Mouse (Mus musculus) adrenal gland, adult 8-10 months (tissue): ENCODE measurements around the gene Snrpd2. TPM values are rescaled to one million over a fixed set of nuclear protein-coding genes. Genes with fewer than 3 reads are reported as not detected.
"Not testable (repeated sequence)": the region's sequence is repeated elsewhere in the genome, so short reads cannot be mapped to it uniquely, and the experiment has no call there.

Experiments used
- DNase-seq: peaks from one replicate; pipeline ENCODE4 v3.0.0; 2022
- total RNA-seq, 4 experiments: library from RNA; stranded (reverse); gene quantifications; 2 replicates each; pipeline ENCODE4 v1.2.4; 2022

The Snrpd2 gene
- total RNA-seq, 4 experiments from 2014 or later, result 86.1 to 97.7 (median 92.4) TPM

- peak; percentile 99 for DNase-seq
These were observed 514 bp upstream of the Snrpd2 start, which contains the start of gene Qpctl for GRCm38 (mm10) chr7:19148875-19149541. Gene Qpctl (minus strand): TSS chr7:19149291.

DNA sequence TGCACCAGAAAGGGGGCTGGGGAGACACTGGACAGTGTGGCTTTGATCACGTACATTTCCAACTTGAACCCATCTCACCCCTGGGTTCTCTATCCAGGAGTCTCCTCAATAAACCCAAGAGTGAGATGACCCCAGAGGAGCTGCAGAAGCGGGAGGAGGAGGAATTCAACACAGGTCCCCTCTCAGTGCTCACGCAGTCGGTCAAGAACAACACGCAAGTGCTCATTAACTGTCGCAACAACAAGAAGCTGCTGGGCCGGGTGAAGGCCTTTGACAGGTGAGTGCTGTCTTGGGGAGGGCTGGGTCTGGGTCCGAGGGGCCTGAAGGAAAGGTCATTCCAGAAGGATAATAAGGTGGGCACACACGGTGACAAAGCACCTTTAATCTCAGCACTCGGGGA is 1.6 kb downstream of the Snrpd2 start:
- DNase-seq, result not testable (repeated sequence)

- DNase-seq, result no peak
These were observed 5.3 kb downstream of the Snrpd2 start for GRCm38 (mm10) chr7:19154796-19155195.

- DNase-seq, result peak; percentile 57
These were observed 6.4 kb downstream of the Snrpd2 start for GRCm38 (mm10) chr7:19155825-19156475.

- DNase-seq, result peak; percentile 84
These were observed 7.8 kb downstream of the Snrpd2 start for GRCm38 (mm10) chr7:19157160-19157800.

DNA sequence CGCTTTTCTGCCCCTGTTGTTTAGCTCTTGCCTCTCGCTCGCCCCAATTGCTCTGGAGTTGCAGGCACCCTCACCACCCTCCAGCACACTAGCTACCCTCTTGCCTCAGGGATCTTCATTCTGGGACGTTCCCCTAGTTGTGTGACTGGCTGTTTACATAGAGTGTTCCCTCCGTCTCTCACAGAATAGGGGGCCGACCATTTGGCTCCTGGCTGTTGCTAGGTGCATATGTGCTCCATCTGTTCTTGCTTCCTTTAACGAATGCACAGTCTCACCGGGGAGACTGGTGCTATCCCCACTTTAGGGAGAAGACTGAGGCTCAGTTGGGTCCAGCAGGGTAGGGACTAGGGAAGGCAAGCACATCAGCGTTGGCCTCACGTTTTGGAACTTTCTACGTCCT is 9.1 kb downstream of the Snrpd2 start:
- no peak for DNase-seq

DNA sequence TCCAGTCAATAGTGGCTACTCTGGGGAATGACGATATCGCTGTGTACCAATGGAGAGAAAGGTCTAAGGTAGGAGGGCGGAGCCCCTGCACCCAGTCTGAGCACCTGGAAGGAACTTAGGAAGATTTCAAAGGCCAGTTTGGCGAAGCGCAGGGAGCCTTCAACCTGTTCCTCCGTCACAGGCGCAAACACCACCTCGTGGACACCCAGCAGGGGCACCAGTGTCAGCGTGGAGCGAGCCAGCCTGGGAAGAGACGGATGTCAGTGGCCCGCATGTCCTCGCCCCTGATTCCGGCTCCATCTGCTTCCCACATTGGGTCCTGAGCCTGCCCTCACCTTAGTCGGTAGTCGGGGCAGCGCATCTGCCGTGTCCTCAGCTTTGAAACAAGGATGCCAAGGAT is 9.9 kb downstream of the Snrpd2 start:
- no peak for DNase-seq

GRCm38 (mm10) chr7:19160115-19160514 is 10.6 kb downstream of the Snrpd2 start:
- no peak for DNase-seq

DNA sequence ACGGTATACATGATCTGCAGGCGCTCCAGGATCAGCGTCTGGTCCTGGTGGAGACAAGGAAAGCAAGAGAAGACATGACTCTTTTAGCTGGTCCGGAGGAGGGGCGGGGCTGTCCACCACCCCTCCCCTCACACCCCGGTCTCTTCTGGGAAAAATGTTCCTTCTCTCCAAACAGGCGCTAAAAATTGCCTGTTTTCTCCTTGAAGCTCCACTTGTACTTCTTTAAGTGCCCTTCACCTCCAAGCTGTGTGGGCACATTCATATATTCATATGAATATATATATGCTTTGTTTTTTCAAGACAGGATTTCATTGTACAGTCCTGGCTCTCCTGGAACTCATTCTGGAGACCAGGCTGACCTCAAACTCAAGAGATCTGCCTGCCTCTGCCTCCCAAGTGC is 13.4 kb downstream of the Snrpd2 start:
- no peak for DNase-seq

DNA sequence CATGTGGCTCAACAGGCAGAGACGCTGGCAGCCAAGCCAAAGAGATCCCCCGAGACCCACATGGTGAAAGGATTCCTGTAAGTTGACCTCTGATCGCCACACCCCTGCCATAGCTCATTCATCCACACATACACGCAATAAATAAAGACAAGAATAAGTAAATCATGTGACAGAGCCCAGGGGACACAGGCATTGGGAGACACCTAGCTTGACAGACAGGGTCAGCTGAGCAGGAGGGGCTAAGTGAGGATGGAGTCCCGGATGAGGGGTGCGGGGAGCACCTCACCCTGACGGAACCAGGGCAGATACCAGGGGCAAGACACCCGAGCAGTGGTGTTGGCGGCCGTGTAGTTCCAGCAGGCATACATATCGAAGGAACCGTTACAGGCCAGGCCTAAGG is 14.2 kb downstream of the Snrpd2 start:
- no peak for DNase-seq

- DNase-seq, result no peak
These were observed 14.7 kb downstream of the Snrpd2 start for GRCm38 (mm10) chr7:19164189-19164588.

DNA sequence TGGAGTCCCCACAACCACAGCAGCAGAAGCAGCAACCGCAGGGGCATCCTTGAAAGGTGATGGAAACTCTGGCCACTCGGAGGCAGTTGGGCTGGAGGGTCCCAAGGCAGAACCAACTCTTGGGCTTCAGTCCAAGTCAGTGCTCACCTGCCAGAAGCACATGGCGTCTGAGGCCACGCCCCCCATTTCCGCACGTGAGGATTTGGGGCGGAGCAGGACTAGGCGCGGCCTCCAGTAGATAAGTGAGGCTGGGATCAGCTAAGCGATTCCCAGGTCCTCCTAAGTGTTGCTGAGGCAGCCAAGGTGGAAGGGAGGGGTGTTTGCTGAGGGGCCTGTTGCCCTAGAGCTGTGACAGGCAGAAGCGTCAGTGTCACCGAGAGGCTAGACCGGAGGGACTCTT is 15.5 kb downstream of the Snrpd2 start:
- no peak for DNase-seq

- DNase-seq, result no peak
These were observed 16.3 kb downstream of the Snrpd2 start, which contains the start of gene Gipr for GRCm38 (mm10) chr7:19165656-19166423. Gene Gipr (minus strand): TSS chr7:19166127.

DNA sequence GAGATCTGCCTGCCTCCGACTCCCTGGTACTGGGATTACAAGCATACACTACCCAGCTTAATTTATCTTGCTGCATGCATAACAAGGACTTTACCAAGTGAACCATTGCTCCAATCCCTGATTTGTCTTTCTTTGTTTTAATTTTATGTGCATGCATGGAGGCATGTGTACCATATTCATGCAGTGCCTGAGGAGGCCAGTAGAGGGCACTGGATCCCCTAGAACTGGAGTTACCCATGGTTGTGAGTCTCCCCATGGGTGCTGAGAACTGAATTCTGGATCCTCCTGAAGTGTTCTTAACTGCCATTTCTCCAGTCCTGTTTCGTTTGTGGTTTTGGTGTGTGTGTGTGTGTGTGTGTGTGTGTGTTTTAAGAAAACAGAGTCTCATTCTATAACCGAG is 17.5 kb downstream of the Snrpd2 start:
- DNase-seq, result no peak

GRCm38 (mm10) chr7:19169506-19169905 is 20.0 kb downstream of the Snrpd2 start:
- no peak for DNase-seq

GRCm38 (mm10) chr7:19170142-19170541 is 20.6 kb downstream of the Snrpd2 start:
- no peak for DNase-seq

- DNase-seq, result no peak
These were observed 22.3 kb downstream of the Snrpd2 start for GRCm38 (mm10) chr7:19171831-19172230.

DNA sequence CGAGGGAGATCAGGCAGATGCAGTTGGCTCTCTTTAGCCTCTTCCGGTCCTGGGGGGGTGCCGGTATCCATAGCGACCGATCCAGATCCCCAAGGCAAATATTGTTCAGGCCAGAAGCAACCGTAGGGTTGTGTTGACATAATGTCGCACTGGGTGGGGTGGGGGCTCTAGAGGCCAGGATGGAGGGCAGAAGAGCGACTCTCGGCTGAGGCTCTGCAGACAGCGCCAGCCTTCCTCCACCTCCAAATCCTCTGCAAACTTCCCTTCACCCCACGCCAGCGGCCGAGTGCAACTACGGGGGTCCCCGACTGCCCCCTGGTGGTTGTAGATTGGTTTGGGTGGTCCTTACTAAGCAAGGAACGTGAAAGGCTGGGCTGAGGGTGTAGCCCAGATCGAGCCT is 23.4 kb downstream of the Snrpd2 start:
- DNase-seq, result no peak

- DNase-seq, result no peak
These were observed 26.4 kb downstream of the Snrpd2 start, which contains the start of gene Eml2 for GRCm38 (mm10) chr7:19175708-19176515. Gene Eml2 (plus strand): TSS chr7:19176421.

DNA sequence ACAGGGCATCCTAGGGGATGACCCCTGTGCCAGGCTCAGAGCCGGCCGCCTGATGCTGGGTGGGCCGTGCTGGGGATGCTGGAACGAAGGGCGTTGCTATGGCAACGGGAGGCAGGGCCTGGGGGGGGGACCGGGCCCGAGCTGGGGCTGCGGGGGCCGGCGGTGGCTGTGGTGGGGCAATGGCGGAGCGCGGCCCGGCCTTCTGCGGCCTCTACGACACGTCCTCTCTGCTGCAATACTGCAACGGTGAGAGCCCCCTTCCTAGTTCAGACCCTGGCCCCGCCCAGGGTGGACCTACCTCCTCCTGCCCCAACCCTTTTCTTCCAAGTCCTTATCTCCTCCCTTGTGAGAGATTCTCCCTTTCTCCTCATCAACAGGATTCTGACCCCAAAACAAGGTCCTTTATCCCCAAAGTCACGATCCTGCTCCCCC is 27.0 kb downstream of the Snrpd2 start:
- DNase-seq, result no peak

- DNase-seq, result no peak
These were observed 27.7 kb downstream of the Snrpd2 start for GRCm38 (mm10) chr7:19177216-19177615.

GRCm38 (mm10) chr7:19178035-19178434 is 28.5 kb downstream of the Snrpd2 start:
- no peak for DNase-seq
